Mouse (Mus musculus) embryonic stem cell, embryonic (primary cell): ENCODE results near the gene Gsdma3.

Source experiments
- CTCF ChIA-PET, 4 experiments: fragments of 300-600 bp in 2 of 4; fragments of 350-600 bp in 2 of 4; sonication (Branson Sonifier 250); formaldehyde crosslinking; loops; one replicate each; lab custom pipeline; 2022; ENCODE audit warnings: inconsistent platforms in 2 of 4; lab: Charles Lee
- POLR2A ChIA-PET, 4 experiments: fragments of 300-600 bp in 2 of 4; fragments of 350-600 bp in 2 of 4; sonication (Branson Sonifier 250); formaldehyde crosslinking; loops; one replicate each; lab custom pipeline; 2022; ENCODE audit warnings: antibody characterized with exemption in 4 of 4, inconsistent platforms in 1 of 4; lab: Charles Lee

Gsdma3 gene

DNA sequence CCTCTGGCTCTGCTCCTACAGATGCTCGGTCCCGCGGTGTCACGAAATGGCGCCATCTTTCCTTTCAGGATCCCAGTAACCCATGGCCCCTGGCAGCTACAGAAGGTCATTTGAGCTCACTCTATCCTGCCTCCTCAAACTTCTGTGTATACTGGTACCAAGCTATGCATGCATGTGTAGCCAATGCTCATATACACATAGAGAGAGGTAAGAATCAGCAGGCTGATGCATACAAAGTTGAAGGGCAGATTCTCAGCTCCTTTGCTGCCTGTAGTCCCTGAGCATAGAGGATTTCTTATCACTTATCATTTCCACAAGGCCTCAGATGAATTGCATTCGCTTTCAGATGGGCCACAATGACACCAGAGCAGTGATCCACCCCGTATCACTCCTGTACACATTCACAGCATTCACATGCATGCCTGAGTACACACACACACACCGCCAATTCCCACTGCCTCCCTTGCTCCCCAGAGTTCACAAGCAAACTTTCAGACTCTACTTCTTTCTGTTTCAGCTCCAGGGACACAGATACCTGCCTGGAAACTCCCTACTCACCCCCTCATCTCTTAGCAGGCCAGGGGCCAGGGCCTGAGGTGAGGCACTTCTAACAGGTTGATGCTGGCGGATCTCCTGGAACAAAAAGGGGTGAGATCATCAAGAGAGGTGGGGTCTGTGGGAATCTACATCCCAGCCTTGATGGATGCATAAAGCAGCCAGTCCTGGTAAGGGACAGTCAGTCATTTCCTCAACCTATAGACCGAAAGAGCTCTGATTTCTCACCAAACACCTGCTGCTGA is at the start of gene Gsdma3, which contains the start of gene Gm12355:
Gsdma3 (plus strand) TSS at position 750 of the 800 bp plus-strand sequence.
Gm12355 (minus strand) TSS at position 51 of the 800 bp plus-strand sequence.
- ChIA-PET CTCF (interaction anchor here in 2 of 4 experiments (0.6 to 1.3 kb wide), 2 partner anchors 10 to 27 kb away, joined by 3 read pairs; no protein-coding TSS in a partner anchor), POLR2A (no interaction called here)

DNA sequence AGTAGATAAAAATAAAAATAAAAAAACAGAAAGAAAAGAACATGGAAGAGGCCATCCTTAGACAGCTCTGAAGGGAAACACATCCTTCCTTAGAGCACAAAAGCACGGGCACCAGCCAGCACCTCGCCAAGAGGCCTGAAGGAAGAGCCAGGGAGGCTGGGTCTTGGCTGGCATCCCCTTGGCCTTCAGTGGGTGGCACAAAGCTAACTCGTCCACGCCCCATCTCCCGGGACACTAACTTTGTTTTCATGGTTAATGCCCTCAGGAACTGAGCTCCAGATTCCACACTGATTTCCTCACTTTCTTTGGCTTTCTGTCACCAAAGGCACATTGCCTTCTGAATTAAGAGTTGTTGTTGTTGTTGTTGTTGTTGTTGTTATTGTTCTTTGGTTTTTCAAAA is 48.4 kb upstream of the Gsdma3 start:
- ChIA-PET POLR2A (interaction anchor here in 2 of 4 experiments (1.2 to 1.5 kb wide), 2 partner anchors 9 to 19 kb away, joined by 3 to 4 read pairs; partner anchors contain the start of gene Ormdl3 (in 1 of the 2)), CTCF (interaction anchor here in 2 of 4 experiments (0.9 to 1.7 kb wide), 2 partner anchors 9 to 20 kb away, joined by 3 to 5 read pairs; partner anchors contain the start of gene Lrrc3c (in 1 of the 2))

DNA sequence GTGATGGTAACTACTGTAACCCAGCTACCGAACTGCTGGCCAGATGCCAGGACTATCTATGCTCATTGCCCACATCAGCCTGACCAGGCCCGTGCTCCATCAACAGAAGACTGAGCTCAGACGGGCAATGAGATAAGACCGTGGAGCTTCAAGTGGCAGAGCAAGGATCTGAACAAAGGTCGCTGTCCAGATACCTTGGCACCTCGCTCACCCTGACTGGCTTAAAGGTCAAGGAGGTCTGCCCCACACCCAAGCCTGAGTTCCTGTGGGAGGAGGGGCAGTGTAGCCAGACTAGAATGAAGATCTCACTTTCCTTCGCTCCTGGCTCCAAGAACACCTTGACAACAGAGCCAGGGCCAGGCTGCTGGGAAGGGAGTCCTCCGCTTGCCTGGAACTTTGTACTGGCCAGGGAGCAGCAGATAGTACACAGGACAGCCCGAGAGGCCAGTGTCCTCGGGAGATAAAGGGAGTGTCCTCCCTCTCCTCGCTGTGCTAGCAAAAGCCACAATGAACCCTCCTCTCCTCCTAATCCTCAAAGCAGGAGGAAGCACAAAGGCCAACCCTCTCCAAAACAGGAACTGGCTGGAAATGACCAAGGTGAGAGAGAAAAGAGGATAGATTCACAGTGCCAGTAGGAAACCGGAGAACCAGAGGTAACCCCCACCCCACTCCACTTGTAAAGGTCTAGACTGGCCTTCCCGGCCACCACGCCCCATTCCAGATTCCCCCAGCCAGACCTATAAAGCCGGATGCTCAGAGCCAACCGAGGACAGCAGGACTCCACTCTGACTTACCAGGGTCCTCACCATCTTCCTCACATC is 45.6 kb upstream of the Gsdma3 start:
- ChIA-PET CTCF (interaction anchor here (0.5 to 2.1 kb wide), 10 partner anchors 11 to 243 kb away, joined by 3 to 9 read pairs (median 4); no protein-coding TSS in a partner anchor), POLR2A (interaction anchor here in 3 of 4 experiments (0.5 to 1.6 kb wide), 8 partner anchors 9 to 199 kb away, joined by 3 to 5 read pairs (median 3); partner anchors contain the start of gene Lrrc3c (in 1 of the 3))

DNA sequence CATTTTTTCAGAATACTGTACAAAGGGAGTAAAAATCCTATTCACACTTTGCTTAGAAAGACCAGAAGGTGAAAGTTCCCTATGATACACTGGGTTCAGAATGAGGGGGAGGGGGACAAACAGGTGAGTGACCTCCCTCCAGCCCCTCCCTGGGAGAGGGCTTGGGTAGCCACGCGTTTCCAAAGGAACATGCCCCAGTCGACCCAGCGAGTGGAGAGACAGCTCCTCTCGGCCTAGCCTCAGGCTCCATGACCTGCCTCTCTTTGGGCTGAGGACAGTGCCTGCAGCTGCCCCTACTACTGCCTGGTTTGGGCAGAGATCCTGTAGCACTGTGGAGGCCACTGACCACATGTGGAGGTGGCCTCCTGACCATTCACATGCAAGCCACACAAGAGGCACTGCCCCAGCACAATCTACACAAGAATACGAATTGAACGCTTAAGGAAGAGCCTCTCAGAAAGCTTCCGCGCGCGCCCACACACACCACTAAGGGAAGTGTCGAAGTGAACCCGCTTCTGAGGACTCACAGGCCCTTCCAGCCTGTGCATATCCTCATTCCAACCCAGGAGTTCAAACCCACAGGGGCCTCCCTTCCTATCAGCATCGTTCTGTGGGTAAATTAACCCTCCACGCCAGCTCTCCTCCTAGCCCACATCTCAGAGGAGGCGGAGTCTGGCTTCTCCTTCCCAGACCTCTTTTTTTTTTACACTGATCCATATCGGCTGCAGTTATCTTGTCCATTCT is 44.7 kb upstream of the Gsdma3 start:
- POLR2A ChIA-PET: interaction anchor here in 2 of 4 experiments (0.9 to 1.6 kb wide), 5 partner anchors 8 to 378 kb away, joined by 3 to 5 read pairs (median 3); no protein-coding TSS in a partner anchor

DNA sequence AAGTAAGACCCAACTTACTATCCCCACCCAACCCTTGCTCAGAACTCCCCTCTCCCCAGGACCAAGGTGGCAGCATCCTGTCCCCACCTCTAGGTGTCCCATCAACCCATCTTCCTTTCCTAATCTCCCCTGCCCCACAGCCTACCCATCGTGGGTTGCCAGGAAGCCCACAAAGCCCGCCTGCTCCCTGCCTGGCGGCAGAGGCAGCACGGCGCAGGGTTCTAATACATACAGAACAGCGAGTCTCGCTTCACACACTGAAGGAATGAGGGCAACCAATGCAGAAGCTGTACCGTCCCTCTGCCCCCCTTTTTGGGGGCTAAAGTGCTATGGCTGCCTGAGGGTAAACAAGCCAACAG is 44.2 kb upstream of the Gsdma3 start:
- ChIA-PET CTCF (interaction anchor here in 3 of 4 experiments (1.0 to 2.1 kb wide), 5 partner anchors 14 to 185 kb away, joined by 3 to 9 read pairs (median 3); no protein-coding TSS in a partner anchor), POLR2A (interaction anchor here in 2 of 4 experiments (0.7 to 1.3 kb wide), 4 partner anchors 15 to 378 kb away, joined by 3 to 4 read pairs (median 3); no protein-coding TSS in a partner anchor)

More for the DNA sequence above, 44.7 kb upstream of the Gsdma3 start:
- CTCF ChIA-PET: interaction anchor here in 3 of 4 experiments (0.6 to 2.1 kb wide), 9 partner anchors 13 to 450 kb away, joined by 3 to 9 read pairs (median 4); no protein-coding TSS in a partner anchor

DNA sequence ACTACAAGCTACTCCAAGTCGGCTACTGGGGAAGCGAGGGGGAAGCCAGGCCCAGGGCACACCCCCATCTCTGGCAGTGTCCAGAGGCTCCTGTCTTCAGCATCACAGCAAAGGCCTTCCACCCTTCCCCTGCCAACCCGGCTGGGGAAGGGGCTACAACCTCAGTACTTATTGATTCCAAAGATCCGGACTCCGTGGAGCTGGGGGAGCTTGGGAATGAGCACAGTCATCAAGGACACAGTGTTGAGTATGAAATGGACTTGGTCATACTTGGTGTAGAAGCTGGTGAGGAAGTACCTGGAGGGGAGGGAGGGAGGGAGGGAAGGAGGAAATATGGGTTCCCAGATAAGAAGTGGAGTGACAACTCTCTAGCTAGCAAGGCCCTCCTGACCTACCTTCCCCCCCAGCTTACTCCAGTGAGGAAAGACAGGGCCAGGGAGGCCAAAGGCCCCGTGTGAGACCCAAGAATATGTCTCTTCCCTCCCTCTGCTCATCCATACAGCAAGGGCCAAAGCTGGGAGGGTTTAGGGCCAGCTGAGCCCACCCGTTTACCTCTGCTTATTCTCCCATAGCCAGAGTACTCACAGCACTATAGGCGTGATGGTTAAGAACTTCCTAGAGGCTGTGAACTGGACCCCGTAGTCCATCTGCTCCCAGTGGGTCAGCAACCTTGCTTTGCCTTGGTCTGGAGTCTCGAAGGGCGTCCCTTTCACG is 43.5 kb upstream of the Gsdma3 start:
- ChIA-PET CTCF (interaction anchor here in 3 of 4 experiments (0.6 to 1.9 kb wide), 10 partner anchors 14 to 450 kb away, joined by 3 to 9 read pairs (median 3); no protein-coding TSS in a partner anchor), POLR2A (interaction anchor here in 3 of 4 experiments (0.6 to 1.3 kb wide), 5 partner anchors 10 to 843 kb away, joined by 3 to 8 read pairs (median 3); no protein-coding TSS in a partner anchor)

DNA sequence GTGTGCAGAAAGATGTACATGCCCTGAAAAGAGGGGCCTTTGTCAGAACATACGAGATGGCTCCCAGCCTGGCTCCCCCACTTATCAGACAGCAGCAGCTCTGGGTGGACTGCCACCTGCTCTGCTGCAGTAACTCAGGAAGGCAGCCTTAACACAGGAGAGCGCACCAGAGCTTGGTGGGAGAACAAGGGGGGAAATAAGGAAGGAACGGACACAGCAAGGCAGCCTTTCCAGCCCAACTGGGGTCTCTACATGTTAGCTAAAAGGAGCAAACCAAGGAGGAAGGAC is 43.0 kb upstream of the Gsdma3 start:
- ChIA-PET POLR2A (interaction anchor here in 2 of 4 experiments (0.6 to 1.1 kb wide), 3 partner anchors 9 to 843 kb away, joined by 3 to 8 read pairs (median 3); no protein-coding TSS in a partner anchor), CTCF (interaction anchor here in 2 of 4 experiments (0.6 to 1.9 kb wide), 8 partner anchors 14 to 450 kb away, joined by 3 to 9 read pairs (median 4); no protein-coding TSS in a partner anchor)

DNA sequence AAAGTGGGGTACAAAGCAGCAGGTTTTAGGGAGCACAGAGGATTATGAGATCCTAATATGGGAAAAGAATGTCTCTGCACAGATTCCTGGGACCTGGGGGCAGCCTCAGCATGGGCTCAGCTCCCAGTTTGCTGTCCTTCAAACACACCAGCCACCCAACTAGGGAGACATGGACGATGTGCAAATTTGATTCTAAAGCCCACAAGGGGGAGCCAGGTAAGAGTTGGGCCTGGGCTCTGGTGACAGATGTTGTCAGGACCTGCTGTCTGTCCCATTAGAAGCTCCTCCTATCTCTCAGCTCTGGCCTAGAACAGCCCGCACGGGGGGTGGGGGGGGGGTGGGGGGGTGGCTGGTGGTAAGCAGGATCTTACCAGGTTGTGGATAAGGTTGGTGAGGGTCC is 42.6 kb upstream of the Gsdma3 start:
- ChIA-PET POLR2A (interaction anchor here in 2 of 4 experiments (0.6 to 1.1 kb wide), 3 partner anchors 9 to 843 kb away, joined by 3 to 8 read pairs (median 3); no protein-coding TSS in a partner anchor), CTCF (interaction anchor here in 3 of 4 experiments (0.6 to 1.9 kb wide), 12 partner anchors 14 to 396 kb away, joined by 3 to 9 read pairs (median 4); no protein-coding TSS in a partner anchor)

DNA sequence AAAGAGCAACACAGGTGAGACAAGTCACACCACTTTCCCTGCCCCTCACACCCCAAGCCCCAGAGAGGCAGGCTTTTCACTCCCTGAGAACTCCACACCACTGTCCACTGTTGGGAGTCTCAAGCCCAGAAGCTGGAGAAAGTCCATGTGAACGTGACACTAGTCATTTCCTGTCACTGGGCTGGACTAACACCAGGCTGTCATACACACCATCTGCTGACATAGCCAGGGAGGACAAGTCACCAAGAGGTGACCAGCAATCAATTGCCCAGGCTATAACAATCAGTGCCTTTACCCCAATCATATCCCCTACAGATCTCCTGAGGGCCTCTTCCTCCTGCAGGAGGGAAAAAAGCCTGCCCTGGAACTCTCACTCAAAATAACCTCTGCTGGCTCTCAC is 42.0 kb upstream of the Gsdma3 start:
- POLR2A ChIA-PET: interaction anchor here in 1 of 4 experiments (1.1 kb wide), 1 partner anchor 97 kb away, joined by 3 read pairs; no protein-coding TSS in a partner anchor
- CTCF ChIA-PET: interaction anchor here in 3 of 4 experiments (0.6 to 1.9 kb wide), 11 partner anchors 13 to 397 kb away, joined by 3 to 9 read pairs (median 4); no protein-coding TSS in a partner anchor

DNA sequence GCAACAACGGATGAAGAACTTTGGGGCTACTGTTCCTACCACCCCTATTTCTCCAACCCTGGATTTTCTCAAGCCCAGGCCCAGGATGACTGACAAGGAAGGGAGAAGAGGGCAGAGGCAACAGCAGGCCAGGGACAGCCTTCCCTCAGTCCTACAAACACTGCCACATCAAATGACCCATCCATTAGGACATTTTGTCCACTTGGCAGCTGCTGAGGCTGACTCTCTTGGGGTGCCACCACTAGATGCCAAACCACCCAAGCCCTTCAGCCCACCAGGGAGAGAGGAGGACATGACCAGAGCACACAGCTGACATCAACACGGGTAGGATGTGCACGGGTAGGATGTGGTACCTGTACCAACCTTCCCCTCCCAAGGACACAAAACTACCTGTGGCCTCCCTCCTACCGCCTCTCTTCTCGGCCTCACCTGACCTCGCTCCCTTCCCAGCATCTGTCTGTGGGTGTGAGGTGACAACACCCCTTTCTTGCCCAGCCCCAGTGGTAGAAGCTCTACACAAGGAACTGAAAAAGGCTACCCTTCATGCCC is 41.5 kb upstream of the Gsdma3 start:
- ChIA-PET POLR2A (no interaction called here), CTCF (no interaction called here)

DNA sequence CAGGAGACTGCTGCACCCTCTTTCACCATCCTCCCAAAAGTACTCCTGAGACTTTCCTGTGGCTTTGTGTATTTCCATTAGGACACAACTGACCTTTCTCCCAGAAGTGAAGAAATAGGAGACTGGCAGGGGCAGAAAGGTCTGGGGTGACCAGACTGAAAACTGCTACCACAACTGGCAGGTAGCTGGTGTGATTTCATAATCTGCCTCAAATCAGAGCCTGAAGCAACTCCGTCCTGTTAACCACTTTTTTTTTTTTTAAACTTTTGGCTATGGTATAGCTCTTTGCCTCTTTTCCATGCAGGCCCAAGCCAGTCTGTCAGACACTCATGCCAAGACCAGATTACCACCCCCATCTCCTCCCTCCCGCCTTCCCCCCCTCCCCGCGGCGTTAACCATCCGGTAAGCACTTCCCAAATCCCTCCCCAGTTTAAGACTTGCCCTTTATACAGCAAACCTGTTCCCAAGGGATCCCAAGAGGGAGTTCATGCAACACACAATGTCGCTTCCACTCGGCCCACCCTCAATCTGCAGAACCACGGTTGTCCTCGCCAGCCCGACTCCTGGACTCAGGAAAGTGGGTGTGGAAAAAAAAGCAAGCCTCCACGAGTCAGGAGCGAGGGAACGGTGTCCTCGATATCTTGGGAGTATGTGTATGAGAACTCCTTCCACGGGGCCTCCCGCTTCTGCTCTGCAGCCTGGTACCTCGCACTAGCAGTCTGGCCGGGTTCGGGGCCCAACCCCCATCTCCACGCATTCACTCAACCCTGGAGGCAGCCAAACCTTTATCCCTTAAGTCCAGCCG is 39.9 kb upstream of the Gsdma3 start:
- ChIA-PET POLR2A (interaction anchor here (0.6 to 5.1 kb wide), 46 partner anchors 7 to 804 kb away, joined by 3 to 68 read pairs (median 4); partner anchors contain the start of genes Psmd3 (in 3 of the 4), Erbb2 (in 2 of the 4), Lrrc3c (in 2 of the 4) and Nr1d1 (in 2 of the 4)), CTCF (interaction anchor here (0.5 to 4.4 kb wide), 23 partner anchors 10 to 433 kb away, joined by 3 to 39 read pairs (median 5); partner anchors contain the start of genes Lrrc3c (in 2 of the 4), Psmd3 (in 1 of the 4) and Stard3 (in 1 of the 4))

DNA sequence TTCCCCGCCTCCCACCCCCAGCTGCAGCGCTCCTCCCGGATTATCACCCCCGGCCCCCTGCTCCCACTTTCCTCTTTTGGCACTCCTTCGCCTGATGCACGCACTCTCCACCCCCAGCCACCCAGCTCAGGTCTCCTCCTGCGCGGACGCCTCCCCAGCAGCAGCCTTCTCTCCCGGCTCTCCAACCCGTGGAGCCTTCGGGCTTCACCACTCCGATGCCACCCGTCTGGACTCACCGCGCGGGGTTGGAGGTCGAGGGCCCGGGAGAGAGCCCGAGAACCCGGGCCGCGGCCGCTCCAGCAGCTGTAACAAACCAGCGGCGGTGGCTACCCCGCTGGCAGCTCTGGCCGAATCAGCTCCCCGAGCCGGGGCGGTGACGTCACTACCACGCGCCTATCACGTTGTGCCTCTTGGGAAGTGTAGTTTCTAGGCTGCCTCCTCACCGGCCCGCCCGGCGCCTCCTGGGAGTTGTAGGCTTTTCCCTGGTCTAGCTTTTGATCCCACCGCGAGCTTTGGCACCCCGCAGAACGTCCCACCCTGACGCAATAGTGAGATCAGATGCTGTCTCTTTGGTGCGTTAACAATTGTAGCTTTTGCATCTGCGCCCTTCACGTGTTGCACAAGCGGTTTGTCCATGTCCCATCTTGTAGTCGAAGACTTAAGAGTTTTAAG is 39.1 kb upstream of the Gsdma3 start, which contains the start of gene Ormdl3:
Ormdl3 (minus strand) TSS at position 477 of the 672 bp plus-strand sequence.
- ChIA-PET POLR2A (interaction anchor here (0.6 to 5.1 kb wide), 59 partner anchors 8 to 805 kb away, joined by 3 to 68 read pairs (median 4); partner anchors contain the start of genes Psmd3 (in 3 of the 4), Zpbp2 (in 3 of the 4), Erbb2 (in 2 of the 4) and Lrrc3c (in 2 of the 4)), CTCF (interaction anchor here (0.5 to 4.4 kb wide), 24 partner anchors 10 to 245 kb away, joined by 3 to 39 read pairs (median 5); partner anchors contain the start of genes Lrrc3c (in 2 of the 4), Psmd3 (in 1 of the 4) and Stard3 (in 1 of the 4))

DNA sequence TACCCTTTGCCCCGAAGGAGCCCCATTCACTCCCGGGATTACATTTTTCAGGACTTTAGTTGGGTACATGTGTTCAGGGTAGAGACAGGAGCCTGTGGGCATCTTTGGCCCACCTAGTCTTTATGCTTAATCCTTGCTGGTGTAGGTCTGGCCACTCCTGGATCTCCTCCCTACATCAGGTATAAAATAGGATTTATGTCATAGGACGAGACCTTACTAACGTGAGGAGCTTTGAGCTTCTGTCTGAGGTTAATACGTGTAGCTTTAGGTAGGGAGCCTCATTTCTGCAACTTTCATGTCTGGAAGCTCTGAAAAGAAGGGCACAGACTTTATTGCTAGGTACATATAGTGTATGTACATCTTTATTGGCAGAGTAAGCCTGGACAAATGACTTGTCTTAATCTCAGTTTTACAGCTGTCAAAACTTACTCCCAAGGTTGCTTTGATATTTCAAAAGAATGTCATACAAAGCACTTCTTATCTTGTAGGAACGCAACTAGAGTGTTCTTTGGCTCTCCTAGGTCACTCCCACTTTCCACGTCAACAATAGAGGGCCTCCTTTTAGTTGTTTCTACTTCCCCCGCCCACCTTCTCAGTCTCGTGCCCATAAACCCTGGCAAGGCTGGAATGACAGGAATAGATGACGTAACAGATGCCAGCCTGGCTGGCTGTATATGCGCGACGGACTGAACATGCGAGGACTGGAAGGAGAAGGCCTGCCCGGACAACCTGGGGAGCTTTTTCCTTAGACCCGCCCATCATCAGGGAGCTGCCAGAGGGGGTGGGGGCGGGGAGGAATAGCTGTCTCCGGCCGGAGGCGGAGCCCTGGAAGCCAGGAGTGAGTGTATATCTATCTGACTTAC is 38.2 kb upstream of the Gsdma3 start:
- ChIA-PET POLR2A (interaction anchor here (0.6 to 5.1 kb wide), 66 partner anchors 9 to 1732 kb away, joined by 3 to 68 read pairs (median 4); partner anchors contain the start of genes Psmd3 (in 3 of the 4), Erbb2 (in 2 of the 4), Lrrc3c (in 2 of the 4) and Stard3 (in 2 of the 4)), CTCF (interaction anchor here (0.6 to 4.4 kb wide), 28 partner anchors 9 to 251 kb away, joined by 3 to 39 read pairs (median 4); partner anchors contain the start of genes Lrrc3c (in 2 of the 4), Erbb2 (in 1 of the 4), Mien1 (in 1 of the 4) and Psmd3 (in 1 of the 4))
